18 mouse cellular contexts compared by ENCODE assay signal in the genomic region with DNA sequence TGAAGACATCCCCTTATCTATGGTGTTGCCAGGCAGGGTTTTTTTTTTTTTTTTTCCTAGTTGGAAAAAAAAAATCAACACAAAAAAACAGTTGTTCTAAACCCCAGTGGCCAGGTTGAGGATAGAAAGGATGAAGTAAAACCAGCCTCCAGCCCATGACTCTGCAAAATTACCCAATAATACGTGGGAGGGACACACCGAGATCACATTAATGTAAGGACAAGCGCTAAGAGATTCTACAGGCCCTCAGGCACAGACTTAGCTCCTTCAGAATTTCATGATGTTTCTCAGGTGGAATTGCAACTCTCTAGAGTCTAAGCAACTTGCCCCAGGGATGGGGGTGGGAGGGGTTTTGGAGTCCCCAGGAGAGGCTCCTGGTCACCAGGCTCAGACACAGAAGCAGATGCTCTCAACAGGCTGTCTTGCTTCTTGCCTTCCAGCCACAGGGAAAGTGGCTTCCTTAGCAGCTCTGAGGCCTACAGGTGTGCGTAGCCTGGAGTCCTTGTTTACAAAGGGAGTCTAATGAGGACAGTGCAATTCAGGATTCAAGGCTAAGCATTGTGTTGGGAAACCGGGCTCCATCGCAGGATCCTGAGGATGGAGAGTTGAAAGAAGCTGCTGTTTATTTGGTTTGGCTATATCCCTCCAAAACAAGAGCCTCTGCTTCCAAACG. TPM values are rescaled to one million over a fixed set of nuclear protein-coding genes. Genes with fewer than 3 reads are reported as not detected.
DNase-seq lines count a peak whose midpoint lies in the region; ATAC-seq and TF ChIP-seq lines count a peak whose summit lies in the region.
"Had no signal": no experiment of that assay in that cellular context is flagged by ENCODE, and none has a peak within 500 bp of the region (broad histone marks: within the 10 kb centered on the region; RNA-seq: fewer than 3 reads in every experiment).

No protein-coding gene starts in this region.

- DNase-seq in hindbrain, postnatal 0 days (ENCODE audit: low spot score), result no peak
- no peak for DNase-seq in CH12.LX (ENCODE audit: extremely low read depth)
- no peak for DNase-seq in kidney, postnatal 14 days
- DNase-seq in thymus, postnatal 14 days, result no peak
- DNase-seq: adrenal gland, postnatal 14 days; B cell, adult 2 months; cerebellum, adult 8-10 months; gastrocnemius, postnatal 36 days; kidney, adult 8-10 months; kidney, postnatal 25 days; liver, embryonic 13.5 days; lung, adult 2 months; lung, postnatal 14 days; right cerebral cortex, postnatal 14 days had no signal

- no peak for TF ChIP-seq EP300 in CH12.LX (IDR thresholded peaks at IDR 0.05; ENCODE audit: low read length)

- no peaks in the 10 kb centered on the region for H3K27me3 ChIP-seq in hindbrain, postnatal 0 days (ENCODE audit: insufficient read depth, low read length)
- peaks cover 20% of the 10 kb centered on the region for H3K27me3 ChIP-seq in hindbrain, embryonic 13.5 days
- H3K27me3 ChIP-seq in CH12.LX (replicated peaks), result no peaks in the 10 kb centered on the region
- H3K27me3 ChIP-seq: liver, embryonic 13.5 days had no signal

- no peak for TF ChIP-seq POLR2A in CH12.LX (IDR thresholded peaks at IDR 0.05; ENCODE audit: low read depth, low read length)
- no peak for TF ChIP-seq POLR2A in bone marrow macrophage, adult 2 months (IDR thresholded peaks at IDR 0.05; ENCODE audit: borderline replicate concordance, low read depth, low read length)

- H3K4me1 ChIP-seq in hindbrain, postnatal 0 days (ENCODE audit: insufficient read depth, low read length), result 0 out of 2 replicates have a peak, but pooled peaks cover 5% of the 10 kb centered on the region
- peaks cover 54% of the 10 kb centered on the region for H3K4me1 ChIP-seq in hindbrain, embryonic 13.5 days (replicated peaks)
- peaks cover 14 to 39% of the 10 kb centered on the region in 2 experiments for H3K4me1 ChIP-seq in CH12.LX (ENCODE audit: control insufficient read depth in 1 of 2, insufficient read depth in 2 of 2)
- H3K4me1 ChIP-seq in bone marrow macrophage, adult 2 months (ENCODE audit: control insufficient read depth, insufficient read depth, low read length), result peaks cover 50% of the 10 kb centered on the region
- H3K4me1 ChIP-seq: liver, embryonic 13.5 days had no signal

- no peaks in the 10 kb centered on the region for H3K9me3 ChIP-seq in hindbrain, postnatal 0 days (ENCODE audit: low read length)
- no peaks in the 10 kb centered on the region for H3K9me3 ChIP-seq in hindbrain, embryonic 13.5 days
- peaks cover 5% of the 10 kb centered on the region for H3K9me3 ChIP-seq in CH12.LX (replicated peaks; ENCODE audit: low read length)
- H3K9me3 ChIP-seq: heart, embryonic 10.5 days; liver, embryonic 13.5 days had no signal

- 70% methylated on average over 7 of the region's 7 CpGs for WGBS in hindbrain, postnatal 0 days
- 70% methylated on average over 7 of the region's 7 CpGs for WGBS in hindbrain, embryonic 13.5 days

- dilution Hi-C loops in CH12.LX (cut with MboI; ENCODE audit: extremely low pct_ligation_motif_present, extremely low pct_unique_long_range_greater_than_20kb, low sequenced_read_pairs), result no loop called here

- no peak overlapping the region for H3K4me2 ChIP-seq in hindbrain, postnatal 0 days (ENCODE audit: low read depth, low read length)
- H3K4me2 ChIP-seq in hindbrain, embryonic 13.5 days, result no peak overlapping the region
- no peak overlapping the region for H3K4me2 ChIP-seq in CH12.LX (ENCODE audit: insufficient read depth, low read depth, poor library complexity, severe bottlenecking)
- H3K4me2 ChIP-seq: liver, embryonic 13.5 days had no signal

- in situ Hi-C loops in CH12.LX (cut with MboI; ENCODE audit: low pct_ligation_motif_present, low pct_unique_long_range_greater_than_20kb, low sequenced_read_pairs), result no loop called here

- no peak for TF ChIP-seq CTCF in hindbrain, postnatal 0 days (IDR thresholded peaks at IDR 0.05; ENCODE audit: low read depth)
- TF ChIP-seq CTCF in CH12.LX (conservative IDR thresholded peaks at IDR 0.05 in 1 of 2, IDR thresholded peaks at IDR 0.05 in 1 of 2; ENCODE audit: low read depth in 2 of 2, low read length in 2 of 2), result no peak
- TF ChIP-seq CTCF in bone marrow macrophage, adult 2 months (IDR thresholded peaks at IDR 0.05; ENCODE audit: low read depth, low read length), result no peak

- H3K27ac ChIP-seq in hindbrain, postnatal 0 days, result no peak overlapping the region
- no peak overlapping the region for H3K27ac ChIP-seq in hindbrain, embryonic 13.5 days
- no peak overlapping the region for H3K27ac ChIP-seq in CH12.LX (ENCODE audit: insufficient read depth, low read depth)
- 0 out of 2 replicates have a peak overlapping the region, but pooled peaks have one; percentile 83 for H3K27ac ChIP-seq in bone marrow macrophage, adult 2 months (ENCODE audit: insufficient read depth, low read depth, low read length)
- H3K27ac ChIP-seq: heart, embryonic 10.5 days; liver, embryonic 13.5 days had no signal

- no peak for TF ChIP-seq RAD21 in CH12.LX (IDR thresholded peaks at IDR 0.05; ENCODE audit: low read depth, low read length)

- H3K79me2 ChIP-seq in CH12.LX (replicated peaks; ENCODE audit: control insufficient read depth, extremely low read depth, insufficient read depth, poor library complexity, severe bottlenecking), result no peaks in the 10 kb centered on the region

- H3K4me3 ChIP-seq in hindbrain, postnatal 0 days (ENCODE audit: low read length), result no peak overlapping the region
- no peak overlapping the region for H3K4me3 ChIP-seq in hindbrain, embryonic 13.5 days
- H3K4me3 ChIP-seq in CH12.LX (replicated peaks in 1 of 3; ENCODE audit: low read depth in 2 of 3, low read length in 2 of 3, poor library complexity in 1 of 3), result no peak overlapping the region
- H3K4me3 ChIP-seq in bone marrow macrophage, adult 2 months (ENCODE audit: insufficient read depth, low read length), result no peak overlapping the region
- H3K4me3 ChIP-seq: heart, embryonic 10.5 days; liver, embryonic 13.5 days had no signal

- 0 out of 2 replicates have a peak, but pooled peaks have one; percentile 28 for ATAC-seq in hindbrain, postnatal 0 days
- ATAC-seq in hindbrain, embryonic 13.5 days (ENCODE audit: low FRiP score), result no peak
- ATAC-seq in granulocyte monocyte progenitor cell, adult 5-6 weeks (replicated peaks; ENCODE audit: poor library complexity, severe bottlenecking), result peak; percentile 51

- no peak overlapping the region for H3K9ac ChIP-seq in hindbrain, postnatal 0 days (replicated peaks; ENCODE audit: low read length)
- no peak overlapping the region for H3K9ac ChIP-seq in hindbrain, embryonic 13.5 days
- no peak overlapping the region for H3K9ac ChIP-seq in CH12.LX (ENCODE audit: insufficient read depth, low read depth)
- H3K9ac ChIP-seq: liver, embryonic 13.5 days had no signal

- no peaks in the 10 kb centered on the region for H3K36me3 ChIP-seq in hindbrain, postnatal 0 days (ENCODE audit: insufficient read depth, low read length)
- H3K36me3 ChIP-seq in hindbrain, embryonic 13.5 days, result peaks cover 16% of the 10 kb centered on the region
- peaks cover 13 to 73% of the 10 kb centered on the region in 2 experiments for H3K36me3 ChIP-seq in CH12.LX (replicated peaks in 1 of 2; ENCODE audit: control insufficient read depth in 1 of 2, insufficient read depth in 1 of 2, low read length in 1 of 2)
- H3K36me3 ChIP-seq: liver, embryonic 13.5 days had no signal

TF ChIP-seq in CH12.LX, 34 proteins besides CTCF, POLR2A, EP300 and RAD21:
- no peak for TF ChIP-seq RCOR1 (conservative IDR thresholded peaks at IDR 0.05; ENCODE audit: low read depth, low read length)
- no peak for TF ChIP-seq ZMIZ1 (IDR thresholded peaks at IDR 0.05; ENCODE audit: low read depth, low read length)
- peak; percentile 47; the same call in 1 of the 2 replicates for TF ChIP-seq ZNF384 (IDR thresholded peaks at IDR 0.05; ENCODE audit: low read depth, low read length)
- TF ChIP-seq USF2 (conservative IDR thresholded peaks at IDR 0.05; ENCODE audit: low read depth, low read length), result no peak
TF ChIP-seq in CH12.LX: peak in this region for 1.

RNA-seq across cellular contexts. Expression of a gene that starts 49.7 kb away (rescaled TPM):
- total RNA-seq in hindbrain, postnatal 0 days (2014; rRNA removed), result 48.7 and 53.8 TPM in 2 replicates
- polyA plus RNA-seq in hindbrain, postnatal 0 days (2015; fragmentation: Nextera tagmentation; extraction: Ambion mirVana), result 15.6 and 17.4 TPM in 2 replicates
- polyA plus RNA-seq in hindbrain, embryonic 13.5 days (2015; fragmentation: Nextera tagmentation; extraction: Ambion mirVana), result 34.8 and 35.7 TPM in 2 replicates
- total RNA-seq in CH12.LX (2012; rRNA removed) (15.6 and 17.3 TPM in 2 replicates), CH12.LX (2014; rRNA removed) (15.7 and 16.4 TPM in 2 replicates)
- polyA plus RNA-seq in CH12.LX (2012; ENCODE audit: insufficient read length, low read depth), result 22.9 and 24.4 TPM in 2 replicates
- polyA plus RNA-seq in bone marrow macrophage, adult 2 months (2012; ENCODE audit: insufficient read depth, insufficient read length, missing spikeins), result 86.4 and 97.2 TPM in 2 replicates
- total RNA-seq in granulocyte monocyte progenitor cell, adult 5-6 weeks (2014; fragmentation: Nextera tagmentation), result 2.1 and 2.5 TPM in 2 replicates
- total RNA-seq in granulocyte monocyte progenitor cell, adult 5-6 weeks (2017), result 2.4 and 3.1 TPM in 2 replicates
